In genomic region chr6:120249831-120250230, GRCm38 (mm10) we compare ENCODE assay signal across 28 mouse cellular contexts. TPM values are rescaled to one million over a fixed set of nuclear protein-coding genes. Genes with fewer than 3 reads are reported as not detected.
"Had no signal": no experiment of that assay in that cellular context is flagged by ENCODE, and none has a peak within 500 bp of the region (broad histone marks: within the 10 kb centered on the region; RNA-seq: fewer than 3 reads in every experiment).

No protein-coding gene starts in this region.

- H3K4me3 ChIP-seq: gastrocnemius, adult 2 months; heart, embryonic 10.5 days; heart, embryonic 12.5 days; hindbrain, embryonic 10.5 days; hindbrain, embryonic 12.5 days; intestine, embryonic 15.5 days; limb, embryonic 13.5 days; limb, embryonic 15.5 days; liver, embryonic 12.5 days had no signal

- H3K27me3 ChIP-seq: heart, embryonic 12.5 days; hindbrain, embryonic 12.5 days; intestine, embryonic 15.5 days; limb, embryonic 13.5 days; limb, embryonic 15.5 days; liver, embryonic 12.5 days had no signal

- H3K4me1 ChIP-seq: heart, embryonic 12.5 days; intestine, embryonic 15.5 days; limb, embryonic 15.5 days had no signal

- H3K36me3 ChIP-seq: heart, embryonic 10.5 days; heart, embryonic 12.5 days; hindbrain, embryonic 10.5 days; hindbrain, embryonic 12.5 days; intestine, embryonic 15.5 days; limb, embryonic 13.5 days; limb, embryonic 15.5 days; liver, embryonic 12.5 days had no signal

- H3K9me3 ChIP-seq: heart, embryonic 10.5 days; heart, embryonic 12.5 days; hindbrain, embryonic 10.5 days; hindbrain, embryonic 12.5 days; intestine, embryonic 15.5 days; limb, embryonic 13.5 days; limb, embryonic 15.5 days; liver, embryonic 12.5 days had no signal

- DNase-seq: gastrocnemius, adult 2 months; gastrocnemius, postnatal 10 days; gastrocnemius, postnatal 25 days; heart, adult 18-20 months; heart, postnatal 10 days; heart, postnatal 4 days; layer of hippocampus, adult 9-11 months; layer of hippocampus, postnatal 36 days; left cerebral cortex, postnatal 4 days; lung, adult 18-20 months had no signal

- H3K9ac ChIP-seq: heart, embryonic 12.5 days; hindbrain, embryonic 12.5 days; hindbrain, embryonic 14.5 days; intestine, embryonic 15.5 days; limb, embryonic 13.5 days; limb, embryonic 15.5 days; liver, embryonic 12.5 days; liver, embryonic 14.5 days had no signal

- H3K27ac ChIP-seq: gastrocnemius, adult 2 months; heart, embryonic 10.5 days; hindbrain, embryonic 10.5 days; hindbrain, embryonic 12.5 days; hindbrain, embryonic 14.5 days; limb, embryonic 13.5 days; limb, embryonic 15.5 days; liver, embryonic 12.5 days; liver, embryonic 14.5 days had no signal

- ATAC-seq: forebrain, embryonic 16.5 days; hindbrain, embryonic 16.5 days; inflammation-experienced regulatory T-cells, adult 6 months; intestine, embryonic 15.5 days; intestine, postnatal 0 days; liver, embryonic 12.5 days had no signal

- H3K4me2 ChIP-seq: heart, embryonic 12.5 days; hindbrain, embryonic 12.5 days; hindbrain, embryonic 14.5 days; intestine, embryonic 15.5 days; limb, embryonic 13.5 days; limb, embryonic 15.5 days; liver, embryonic 12.5 days had no signal

RNA-seq across cellular contexts. Expression of gene D330020A13Rik, which starts 44.3 kb away (rescaled TPM):
- polyA plus RNA-seq: forebrain, embryonic 16.5 days; heart, embryonic 10.5 days; hindbrain, embryonic 10.5 days; hindbrain, embryonic 14.5 days; inflammation-experienced regulatory T-cells, adult 6 months; large intestine, adult 2 months; limb, embryonic 11.5 days; liver, adult 2 months; liver, embryonic 12.5 days; liver, embryonic 14.5 days; liver, embryonic 16.5 days had no signal
